Mouse (Mus musculus) inflammation-experienced regulatory T-cells, adult 6 months (primary cell): ENCODE data around the gene Dpp8. TPM values are rescaled to one million over a fixed set of nuclear protein-coding genes. Genes with fewer than 3 reads are reported as not detected.
A peak's percentile ranks its signal among the peaks of the same experiment; 100 is the strongest.

Experiments used
- ATAC-seq: one replicate; pipeline ENCODE4 v1.8.0; 2017
- polyA plus RNA-seq, 3 experiments: library from polyadenylated mRNA; unstranded; fragments of 100-300 nt; shearing (Covaris generic); gene quantifications; one replicate each; pipeline ENCODE4 v1.2.1; 2017

Gene Dpp8
- polyA plus RNA-seq, 3 experiments from 2014 or later = 18.2 to 26.5 (median 25.0) TPM

DNA sequence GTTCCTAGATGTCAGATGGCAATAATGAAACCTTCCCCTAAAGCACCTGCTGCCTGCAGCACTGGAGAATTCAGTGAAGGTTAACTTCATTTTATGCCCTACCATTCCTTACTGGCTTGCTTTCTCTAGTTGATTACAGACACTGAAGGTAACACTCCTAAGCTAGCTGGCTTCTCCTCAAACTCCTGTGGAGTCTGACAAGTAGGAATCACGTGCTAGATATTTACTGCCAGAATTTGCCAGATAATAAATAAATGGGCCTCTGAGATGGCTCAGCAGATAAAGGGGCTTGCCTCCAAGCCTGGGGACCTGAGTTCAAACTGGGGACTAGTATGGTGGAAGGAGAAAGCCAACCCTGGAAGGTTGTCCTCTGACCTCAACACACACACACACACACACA lies 54.6 kb downstream of the Dpp8 start:
- ATAC-seq = no peak

DNA sequence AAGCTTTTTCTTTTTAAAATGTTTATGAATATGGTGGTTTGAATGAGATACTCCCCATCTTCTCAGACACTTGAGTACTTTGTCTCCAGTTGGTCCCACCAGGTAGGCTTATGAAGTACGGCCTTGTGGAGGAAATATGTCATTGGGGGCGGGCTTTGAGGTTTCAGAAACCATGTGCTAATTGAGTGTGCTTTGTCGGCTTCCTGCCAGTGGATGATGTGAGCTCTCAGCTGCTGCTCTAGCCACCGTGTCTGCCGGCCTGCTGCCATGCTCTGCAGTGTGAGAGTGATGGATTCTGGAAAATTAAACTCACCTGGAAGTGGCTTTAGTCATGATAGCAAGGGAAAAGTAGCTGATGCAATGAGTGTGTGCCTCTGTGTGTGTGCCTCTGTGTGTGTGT lies 55.3 kb downstream of the Dpp8 start:
- ATAC-seq = peak; percentile 60

DNA sequence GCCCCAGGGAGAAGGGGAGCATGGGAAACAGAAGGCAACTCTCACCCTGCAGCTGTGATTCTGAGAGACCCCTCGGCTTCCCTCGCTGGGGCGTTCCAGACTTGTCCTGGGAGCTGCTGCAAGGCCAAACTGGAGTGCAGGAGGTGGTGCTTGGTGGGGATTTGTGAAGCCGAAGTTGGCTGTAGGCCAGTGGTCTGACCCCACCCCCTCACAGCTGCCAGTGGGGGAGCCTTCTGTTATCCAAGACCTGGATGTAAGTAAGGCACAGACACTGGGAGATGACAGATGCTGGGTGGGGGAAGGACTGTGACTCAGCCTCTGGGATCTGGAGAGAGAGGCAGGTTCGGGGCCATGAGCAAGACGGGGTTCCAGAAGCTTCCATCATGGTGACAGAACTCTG lies 62.0 kb downstream of the Dpp8 start:
- ATAC-seq = no peak

DNA sequence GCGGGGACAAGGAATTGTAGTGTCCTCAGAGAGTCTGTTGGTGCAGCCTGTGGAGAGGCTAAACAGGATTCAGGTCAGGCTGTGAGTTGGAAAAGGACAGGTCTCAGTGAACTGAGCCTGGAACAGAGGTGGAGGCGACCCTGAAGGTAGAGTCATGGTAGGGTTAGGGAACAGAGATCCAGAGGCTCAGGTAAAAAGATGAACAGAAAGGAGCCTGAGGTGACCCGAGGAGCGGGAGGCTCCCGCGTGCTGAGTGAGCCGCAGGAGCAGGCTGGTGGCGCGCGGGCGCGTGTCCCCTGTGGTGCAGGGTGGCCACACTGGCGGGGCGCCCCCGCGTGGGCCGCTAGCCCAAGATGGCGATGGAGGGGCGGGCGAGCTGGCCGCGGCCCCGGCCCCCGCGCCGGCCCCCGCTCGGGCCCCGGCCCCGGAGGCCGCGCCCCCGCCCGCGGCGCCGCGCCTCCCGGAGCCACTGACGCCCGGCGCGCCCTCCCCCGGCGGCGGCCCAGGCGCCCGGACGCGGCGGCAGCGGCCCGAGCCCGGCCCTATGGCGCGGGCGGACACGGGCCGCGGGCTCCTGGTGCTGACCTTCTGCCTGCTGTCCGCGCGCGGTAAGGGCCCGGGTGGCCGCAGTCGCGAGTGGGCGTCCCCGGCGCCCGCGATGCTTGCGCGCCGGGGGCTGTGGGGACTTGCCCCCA lies 68.9 kb downstream of the Dpp8 start, which contains the start of gene Igdcc4:
Gene Igdcc4, plus strand, starts transcription at position 496 of the 695 bp plus-strand sequence.
- ATAC-seq = no peak

DNA sequence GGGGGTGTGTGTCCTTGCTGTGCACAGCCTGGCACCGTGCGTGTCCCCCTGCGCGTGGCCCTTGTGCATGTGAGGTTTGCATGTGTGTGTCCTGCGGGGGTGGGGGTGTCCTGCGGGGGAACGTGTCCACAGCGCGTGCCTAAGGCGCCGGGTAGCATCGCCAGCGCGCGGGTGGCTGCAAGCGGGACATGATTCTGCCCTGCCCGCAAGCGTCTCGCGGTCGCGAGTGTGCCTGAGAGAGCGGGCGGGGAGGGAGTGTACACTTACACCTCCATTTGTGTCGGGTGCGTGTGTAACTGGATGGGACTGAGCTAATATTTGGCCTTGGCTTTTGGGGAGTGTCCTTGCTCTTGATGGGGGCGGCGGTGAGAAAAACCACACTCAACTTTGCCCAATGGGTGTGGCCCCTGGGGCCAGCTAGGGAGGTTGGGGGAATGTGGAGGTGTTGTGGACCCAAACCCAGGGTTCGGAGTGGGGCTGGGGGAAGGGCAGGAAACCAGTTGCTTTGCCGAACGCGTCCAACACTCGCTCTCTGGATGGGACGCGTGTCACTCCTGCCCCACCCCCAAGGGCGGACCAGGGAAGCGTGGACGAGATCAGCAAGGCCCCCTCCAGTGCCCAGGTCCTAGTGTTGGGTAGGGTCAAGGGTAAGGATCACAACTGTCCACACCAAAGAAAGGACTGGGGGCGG lies 69.6 kb downstream of the Dpp8 start:
- no peak for ATAC-seq

DNA sequence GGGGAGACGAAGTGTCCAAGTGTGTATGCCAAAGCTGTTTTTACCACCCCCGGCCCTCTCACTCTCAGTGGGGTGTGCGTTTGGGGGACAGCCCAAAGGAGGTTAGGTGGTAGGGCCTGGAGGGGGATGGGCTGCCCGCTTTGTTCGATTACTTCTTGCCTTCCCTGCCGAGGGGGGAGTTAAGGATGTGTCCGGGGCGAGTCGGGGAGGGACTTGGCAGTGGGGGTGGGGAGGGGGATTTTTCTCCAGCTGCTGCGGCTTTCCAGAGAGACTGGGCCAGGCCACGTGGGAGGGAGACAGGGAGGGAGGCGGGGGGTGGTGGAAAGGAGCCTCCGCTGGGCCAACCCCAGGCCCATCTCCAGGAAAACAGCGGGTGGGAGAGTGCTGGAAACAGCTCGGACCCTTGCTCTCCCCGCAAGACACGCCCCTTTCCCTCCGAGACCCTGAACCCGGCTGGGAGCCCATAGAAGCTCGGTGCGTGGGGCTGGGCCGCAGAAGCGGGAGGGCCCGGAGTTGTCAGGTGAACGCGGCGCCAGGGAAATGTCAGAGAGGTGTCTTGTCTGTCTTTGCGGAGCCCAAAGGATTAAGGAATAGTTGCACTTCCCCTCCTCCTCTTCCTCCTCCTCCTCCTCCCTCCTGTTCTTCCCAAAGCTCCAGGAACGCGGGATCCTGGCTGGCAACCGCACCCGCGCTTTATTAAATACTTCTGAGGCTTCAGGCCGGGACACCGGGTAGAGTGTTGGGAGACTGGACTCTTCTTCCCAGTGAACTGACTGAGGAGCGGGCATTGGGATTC lies 70.4 kb downstream of the Dpp8 start:
- ATAC-seq = no peak

DNA sequence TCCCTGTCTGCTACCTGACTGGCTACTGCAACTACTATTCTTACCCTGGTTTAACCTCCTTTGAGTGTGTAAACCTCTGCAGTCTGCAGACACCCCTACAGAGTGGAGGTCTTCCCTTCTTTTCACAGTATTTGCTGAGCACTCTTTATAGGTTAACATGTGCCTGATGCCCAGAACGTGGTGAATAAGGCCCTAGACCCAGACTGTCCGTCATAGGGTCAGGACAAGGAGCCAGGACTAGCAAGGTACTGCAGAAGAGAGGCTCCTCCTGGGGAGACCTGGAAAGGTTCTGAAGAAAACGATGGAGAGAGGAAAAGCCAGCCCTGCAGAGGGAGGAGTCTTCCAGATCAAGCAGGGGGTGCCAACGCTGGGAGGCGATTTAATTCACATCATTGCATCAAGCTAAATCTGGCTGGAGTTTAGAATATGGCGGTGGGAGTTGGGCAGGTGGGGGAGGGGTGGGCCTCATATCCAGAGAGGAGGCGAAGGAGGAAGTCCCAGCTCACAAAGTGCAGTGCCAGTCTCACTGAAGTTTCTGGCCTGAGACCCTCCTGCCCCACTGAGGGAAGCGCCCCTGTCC lies 71.0 kb downstream of the Dpp8 start:
- no peak for ATAC-seq

DNA sequence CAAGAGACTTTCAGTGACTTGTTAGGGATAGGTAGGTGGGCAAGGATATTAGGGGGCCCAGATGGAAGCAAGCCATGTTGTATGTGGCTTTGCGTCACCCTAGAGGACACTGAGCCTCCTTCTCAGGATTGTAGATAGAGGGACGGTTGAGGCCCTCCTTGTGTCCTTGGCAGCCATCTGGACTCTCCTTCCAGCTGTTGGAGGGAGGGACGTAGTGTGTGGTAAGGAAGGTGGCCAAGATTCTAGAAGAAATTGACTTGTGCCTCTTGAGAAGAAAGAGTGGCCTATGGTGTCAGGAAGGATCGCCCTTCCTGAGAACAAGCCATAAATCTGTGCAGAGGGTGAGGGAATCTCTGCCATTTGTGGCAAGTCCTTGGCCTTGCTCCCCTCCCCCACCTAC lies 74.6 kb downstream of the Dpp8 start:
- ATAC-seq = no peak

DNA sequence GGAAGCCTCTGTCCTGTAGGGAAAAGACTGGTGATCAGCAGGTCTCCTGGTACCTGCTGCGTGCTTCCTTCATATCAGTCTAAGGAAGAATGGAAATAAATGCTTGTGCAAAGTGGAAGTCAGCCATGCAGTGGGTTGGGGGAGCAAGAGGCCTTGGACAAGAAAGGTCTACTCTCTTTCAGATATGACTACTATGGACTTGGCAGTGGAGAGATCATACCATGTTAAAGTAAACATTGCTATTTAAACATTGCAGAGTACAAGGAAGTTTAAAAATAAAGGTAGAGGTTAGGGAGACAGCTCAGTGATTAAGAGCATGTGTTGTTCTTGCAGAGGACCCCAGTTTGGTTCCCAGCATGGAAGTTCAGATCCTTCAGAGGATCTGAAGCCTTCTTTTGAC lies 75.7 kb downstream of the Dpp8 start:
- ATAC-seq = no peak

DNA sequence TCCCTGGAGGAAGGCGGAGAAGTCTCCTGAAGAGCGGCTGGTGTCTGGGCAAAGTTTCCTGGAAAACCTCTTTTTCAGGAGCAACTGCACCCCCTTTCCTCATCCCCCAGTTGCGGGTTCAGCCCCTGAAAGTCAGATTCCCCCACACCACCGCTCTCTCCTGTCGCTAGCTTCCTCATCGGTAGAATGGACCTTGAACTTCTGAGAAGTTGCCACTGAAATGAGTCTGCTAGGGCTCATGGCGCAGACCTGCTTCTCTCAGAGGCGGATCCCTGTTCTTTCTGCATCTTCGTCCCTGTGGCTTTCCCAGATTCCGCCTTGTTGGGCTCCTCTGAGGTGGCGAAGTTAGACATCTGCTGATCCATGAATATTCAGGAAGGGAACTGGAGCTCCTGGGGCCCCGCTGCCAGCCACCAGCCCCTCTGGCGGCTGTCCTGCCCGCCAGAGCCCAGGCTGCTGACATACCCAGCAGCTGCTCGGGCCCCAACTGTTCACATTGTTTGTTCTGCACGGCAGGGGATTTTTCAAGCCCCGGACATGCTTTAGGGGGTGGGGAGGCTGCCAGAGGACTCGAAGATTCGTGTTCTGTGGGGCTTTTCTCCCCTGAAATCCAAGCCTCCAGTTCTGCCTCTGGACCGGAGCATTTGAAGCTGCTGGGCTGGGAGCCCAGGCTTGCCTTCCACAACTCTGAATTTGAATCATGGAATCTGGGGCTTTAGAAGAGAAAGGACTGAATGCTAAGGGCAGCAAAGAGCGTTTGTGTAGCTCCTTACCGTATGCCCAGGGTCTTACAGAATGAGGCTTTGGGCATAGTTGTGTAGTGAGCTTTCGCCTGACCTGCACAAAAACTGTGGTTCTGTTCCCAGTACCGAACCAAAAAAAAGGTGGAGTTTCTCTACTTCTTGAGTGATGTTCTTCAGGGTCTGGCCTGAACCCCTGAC lies 77.2 kb downstream of the Dpp8 start:
- no peak for ATAC-seq

DNA sequence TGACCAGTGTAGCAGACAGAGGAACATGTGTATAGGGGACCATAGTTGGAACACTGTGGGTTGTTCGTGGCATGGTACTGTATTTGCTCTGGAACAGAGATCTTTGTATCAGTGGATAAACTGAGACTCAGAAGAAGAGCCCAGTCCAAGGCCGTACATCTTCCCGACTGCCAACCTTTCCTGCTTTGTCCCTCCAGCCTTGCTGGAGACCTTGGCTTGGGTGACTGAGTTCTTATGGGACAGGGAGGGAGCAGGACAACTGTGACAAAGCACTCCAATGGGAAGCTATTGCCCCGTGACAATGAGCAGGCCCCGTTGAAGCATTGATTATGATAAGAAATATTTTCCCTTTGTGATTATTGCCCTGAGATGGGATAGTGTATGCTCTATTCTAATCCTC lies 79.5 kb downstream of the Dpp8 start:
- no peak for ATAC-seq

DNA sequence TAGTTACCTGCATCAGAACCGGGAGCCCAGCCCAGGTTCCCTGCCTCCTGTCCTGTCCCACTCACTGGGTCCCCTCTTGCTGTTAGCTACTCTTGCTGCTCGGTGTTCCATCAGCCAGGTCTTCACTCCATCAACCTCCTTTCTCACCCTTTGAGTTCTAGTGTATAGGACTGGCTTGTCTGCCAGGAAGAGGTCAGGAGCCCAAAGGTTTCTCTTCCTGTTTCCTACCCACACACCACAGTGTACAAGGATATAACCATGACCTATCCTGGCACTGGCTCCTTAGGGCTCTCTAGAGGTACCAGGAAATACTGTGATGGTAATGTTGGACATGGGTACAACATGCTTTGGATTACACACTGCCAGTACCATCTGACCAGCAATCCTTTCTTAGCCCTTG lies 81.5 kb downstream of the Dpp8 start:
- ATAC-seq = no peak

DNA sequence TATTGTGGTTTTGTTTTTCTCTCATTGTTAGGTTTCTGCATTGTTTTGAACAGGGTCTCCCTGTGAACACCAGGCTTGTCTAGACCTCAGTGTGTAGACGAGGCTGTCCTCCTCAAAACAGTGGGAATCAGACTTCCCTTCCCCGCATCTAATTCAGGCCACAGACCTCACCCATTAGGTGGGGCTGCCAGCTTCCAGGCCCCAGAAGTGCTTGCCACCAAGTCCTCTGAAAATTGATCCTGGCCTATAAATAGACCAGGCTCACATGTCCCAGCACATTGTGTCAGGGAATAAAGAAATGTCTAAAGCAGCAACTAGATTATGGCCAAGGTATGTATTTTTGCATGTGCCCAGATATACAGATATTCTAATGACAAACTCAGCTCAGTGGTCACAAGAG lies 83.7 kb downstream of the Dpp8 start:
- no peak for ATAC-seq

DNA sequence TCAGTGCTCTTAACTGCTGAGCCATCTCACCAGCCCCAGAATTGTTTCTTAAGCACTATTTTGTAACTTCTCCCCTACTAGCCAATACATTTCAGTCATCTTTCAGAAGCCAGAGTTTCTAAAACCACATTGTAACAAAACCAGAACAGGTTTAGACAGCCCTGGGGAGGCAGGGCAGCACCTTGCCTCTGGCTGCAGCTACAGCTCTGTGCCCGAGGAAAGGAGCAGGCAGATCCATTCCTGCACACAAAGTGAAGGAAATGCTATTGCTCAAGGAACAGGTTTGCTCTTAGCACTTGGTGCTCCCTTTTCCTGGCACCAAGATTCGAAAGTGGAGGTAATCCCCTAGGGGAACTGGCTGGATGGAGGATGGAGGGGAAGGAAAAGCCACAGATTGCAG lies 85.3 kb downstream of the Dpp8 start:
- no peak for ATAC-seq

DNA sequence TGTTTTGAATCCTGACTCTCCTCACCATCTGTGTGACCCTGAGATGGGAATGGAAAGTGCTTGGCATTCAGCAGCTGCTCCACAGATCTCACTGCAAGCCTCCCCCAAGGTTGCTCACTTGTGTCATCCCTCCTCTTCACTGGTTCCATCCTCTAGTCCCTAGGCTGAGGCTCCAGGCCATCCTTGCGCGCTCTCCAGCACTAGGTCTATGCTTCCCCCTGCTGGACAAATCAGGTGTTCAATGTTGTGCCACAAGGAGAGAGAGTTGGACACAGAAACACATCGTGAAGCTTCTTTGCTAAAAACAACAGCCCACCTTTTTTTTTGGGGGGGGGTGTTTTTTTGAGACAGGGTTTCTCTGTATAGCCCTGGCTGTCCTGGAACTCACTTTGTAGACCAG lies 88.7 kb downstream of the Dpp8 start:
- ATAC-seq = no peak

DNA sequence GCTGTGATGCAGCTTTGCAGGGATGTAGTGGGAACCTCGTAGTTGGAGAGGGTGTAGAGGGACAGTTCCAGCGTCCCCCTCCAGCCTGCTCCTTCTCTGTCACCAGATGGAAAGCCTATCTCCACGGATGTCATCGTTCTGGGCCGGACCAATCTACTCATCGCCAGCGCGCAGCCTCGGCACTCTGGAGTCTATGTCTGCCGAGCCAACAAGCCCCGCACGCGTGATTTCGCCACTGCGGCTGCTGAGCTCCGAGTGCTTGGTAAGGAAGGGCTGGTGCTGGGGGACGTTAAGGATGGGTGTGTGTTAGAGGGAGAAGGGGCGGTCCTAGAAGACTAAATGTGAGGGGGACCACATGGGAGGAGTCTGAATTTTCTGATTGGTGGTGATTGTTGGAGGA lies 90.3 kb downstream of the Dpp8 start:
- ATAC-seq = no peak

DNA sequence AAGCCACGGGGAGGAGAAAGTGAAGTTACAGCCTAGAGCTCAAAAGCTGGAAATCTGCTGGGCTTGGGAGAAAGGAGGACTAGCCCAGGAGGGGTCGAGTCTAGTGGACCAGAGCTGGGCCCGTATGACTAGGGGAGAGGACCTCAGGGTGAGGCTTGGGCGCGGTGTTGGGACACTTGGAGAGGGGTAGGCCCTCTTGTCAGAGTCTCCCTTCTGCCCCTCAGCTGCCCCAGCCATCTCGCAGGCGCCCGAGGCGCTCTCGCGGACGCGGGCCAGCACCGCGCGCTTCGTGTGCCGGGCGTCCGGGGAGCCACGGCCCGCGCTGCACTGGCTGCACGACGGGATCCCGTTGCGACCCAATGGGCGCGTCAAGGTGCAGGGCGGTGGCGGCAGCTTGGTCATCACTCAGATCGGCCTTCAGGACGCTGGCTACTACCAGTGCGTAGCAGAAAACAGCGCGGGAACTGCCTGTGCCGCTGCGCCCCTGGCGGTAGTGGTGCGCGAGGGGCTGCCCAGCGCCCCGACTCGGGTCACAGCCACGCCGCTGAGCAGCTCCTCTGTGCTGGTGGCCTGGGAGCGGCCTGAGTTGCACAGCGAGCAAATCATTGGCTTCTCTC lies 91.4 kb downstream of the Dpp8 start:
- ATAC-seq = no peak

DNA sequence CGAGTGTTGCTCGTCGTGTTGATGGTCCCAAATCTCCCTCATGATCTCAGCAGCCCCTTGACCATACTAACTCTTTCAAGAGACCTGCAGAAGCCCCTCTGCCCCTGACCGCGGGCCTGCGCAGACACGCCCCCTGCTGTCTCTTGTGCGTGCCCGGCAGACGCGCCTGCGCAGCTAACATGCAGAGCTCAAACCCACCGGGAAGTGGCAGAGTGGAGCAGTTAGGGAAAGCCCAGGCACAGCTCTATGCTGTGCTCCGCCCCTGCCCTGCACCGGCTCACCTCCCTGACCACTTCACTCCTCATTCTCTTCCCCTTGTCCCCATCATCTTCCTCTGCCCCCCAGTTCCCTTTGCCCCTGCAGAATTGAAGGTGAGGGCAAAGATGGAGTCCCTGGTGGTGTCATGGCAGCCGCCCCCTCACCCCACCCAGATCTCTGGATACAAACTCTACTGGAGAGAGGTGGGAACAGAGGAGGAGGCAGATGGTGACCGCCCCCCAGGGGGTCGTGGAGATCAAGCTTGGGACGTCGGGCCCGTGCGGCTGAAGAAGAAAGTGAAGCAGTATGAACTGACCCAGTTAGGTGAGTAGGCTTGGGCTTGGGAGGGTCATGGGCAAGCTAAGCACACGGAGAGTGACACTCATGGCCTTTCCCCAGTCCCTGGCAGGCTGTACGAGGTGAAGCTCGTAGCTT lies 96.1 kb downstream of the Dpp8 start:
- ATAC-seq = no peak

DNA sequence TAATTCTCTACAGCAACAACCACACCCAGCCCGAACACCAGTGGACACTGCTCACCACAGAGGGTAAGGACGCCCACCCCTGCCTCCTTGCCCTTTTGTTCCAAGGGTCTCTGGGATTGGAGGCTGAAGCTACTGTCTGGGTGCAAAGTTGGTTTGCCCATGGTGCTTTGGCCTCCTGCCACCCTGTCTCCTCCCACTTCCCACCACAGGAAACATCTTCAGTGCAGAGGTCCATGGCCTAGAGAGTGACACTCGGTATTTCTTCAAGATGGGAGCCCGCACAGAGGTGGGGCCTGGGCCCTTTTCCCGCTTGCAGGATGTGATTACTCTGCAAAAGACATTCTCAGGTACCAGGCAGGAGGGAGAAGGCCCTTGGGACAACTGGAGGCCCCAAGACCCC lies 99.5 kb downstream of the Dpp8 start:
- no peak for ATAC-seq
